Mouse (Mus musculus): ENCODE results near the gene Aicda.
"Not testable (repeated sequence)": the region's sequence is repeated elsewhere in the genome, so short reads cannot be mapped to it uniquely, and the experiment has no call there.

- not testable (repeated sequence) for TF ChIP-seq CTCF, EP300 (IDR thresholded peaks at IDR 0.05; ENCODE audit: low read depth)
These were observed 11.1 kb upstream of the Aicda start for GRCm38 (mm10) chr6:122542459-122542858.

All from liver, embryonic 14.5 days (tissue).